Mouse (Mus musculus) kidney, adult 2 months (tissue): ENCODE results near the gene Gm44503.
A peak's percentile ranks its signal among the peaks of the same experiment; 100 is the strongest.

Experiments
- CTCF ChIP-seq: fragments of 200-500 bp; conservative IDR thresholded peaks from 2 replicates; pipeline ENCODE4 v1.5.1; 2011; ENCODE audit warnings: low read depth, mild to moderate bottlenecking, control low read depth, low read length, moderate library complexity, mixed read lengths; ENCODE audit not compliant: insufficient read depth, insufficient read length
- POLR2A ChIP-seq: fragments of 200-500 bp; IDR thresholded peaks from one replicate; pipeline ENCODE4 v1.6.1; 2011; ENCODE audit warnings: low read depth, low read length, control low read depth

DNA sequence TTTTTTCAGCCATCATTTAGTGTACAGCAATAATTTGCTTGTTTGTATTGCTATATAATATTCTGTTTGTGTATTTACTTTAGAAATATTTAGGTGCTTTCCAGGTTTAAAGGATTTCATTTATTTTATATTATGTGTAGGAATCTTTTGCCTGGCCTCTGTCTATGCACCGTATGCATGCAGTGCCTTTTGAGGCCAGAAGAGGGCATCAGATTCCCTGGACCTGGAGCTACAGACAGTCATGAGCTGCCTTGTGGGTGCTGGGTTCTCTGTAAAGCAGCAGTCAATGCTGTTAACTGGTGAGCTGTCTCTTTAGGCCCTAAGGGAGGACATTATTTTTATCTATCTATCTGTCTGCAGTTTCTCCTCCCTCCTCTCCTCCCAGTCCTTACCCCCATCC, 3.1 kb upstream of the Gm44503 start:
- TF ChIP-seq POLR2A: no peak
- peak; percentile 76 for TF ChIP-seq CTCF
